27 mouse cellular contexts compared by ENCODE assay signal in genomic region chr11:54899657-54900056, GRCm38 (mm10). TPM values are rescaled to one million over a fixed set of nuclear protein-coding genes. Genes with fewer than 3 reads are reported as not detected.
A peak's percentile ranks its signal among the peaks of the same experiment; 100 is the strongest.
DNase-seq lines count a peak whose midpoint lies in the region; ATAC-seq lines count a peak whose summit lies in the region.
"Had no signal": no experiment of that assay in that cellular context is flagged by ENCODE, and none has a peak within 500 bp of the region (broad histone marks: within the 10 kb centered on the region; RNA-seq: fewer than 3 reads in every experiment).

No protein-coding gene starts in this region.

- no peak overlapping the region for H3K4me2 ChIP-seq in kidney, embryonic 15.5 days
- H3K4me2 ChIP-seq: embryonic facial prominence, embryonic 13.5 days; forebrain, embryonic 12.5 days; forebrain, embryonic 15.5 days; heart, embryonic 13.5 days; hindbrain, embryonic 14.5 days had no signal

- 72% methylated on average over 4 of the region's 4 CpGs for WGBS in kidney, embryonic 15.5 days

- no peak overlapping the region for H3K9ac ChIP-seq in kidney, embryonic 15.5 days
- H3K9ac ChIP-seq: embryonic facial prominence, embryonic 13.5 days; forebrain, embryonic 12.5 days; forebrain, embryonic 15.5 days; heart, embryonic 13.5 days; hindbrain, embryonic 14.5 days had no signal

- peak; percentile 49 for DNase-seq in kidney, adult 18-20 months
- no peak for DNase-seq in kidney, postnatal 10 days
- peak; percentile 38 for DNase-seq in kidney, postnatal 14 days
- DNase-seq in yolk sac, embryonic 10.5 days (ENCODE audit: low spot score), result peak; percentile 73
- DNase-seq in gastrocnemius, adult 18-20 months (ENCODE audit: low spot score), result no peak
- DNase-seq: adrenal gland, adult 8-10 months; adrenal gland, postnatal 25 days; cerebellum, adult 11-12 months; cerebellum, adult 8-10 months; cerebellum, postnatal 10 days; cerebellum, postnatal 36 days; embryo, embryonic 11 days; gastrocnemius, postnatal 10 days; gastrocnemius, postnatal 36 days; heart, adult 2 months; heart, postnatal 14 days; heart, postnatal 4 days had no signal

- no peaks in the 10 kb centered on the region for H3K36me3 ChIP-seq in kidney, embryonic 15.5 days
- H3K36me3 ChIP-seq: embryonic facial prominence, embryonic 10.5 days; embryonic facial prominence, embryonic 13.5 days; forebrain, embryonic 12.5 days; forebrain, embryonic 15.5 days; heart, embryonic 10.5 days; heart, embryonic 13.5 days had no signal

- no peak overlapping the region for H3K27ac ChIP-seq in kidney, embryonic 15.5 days
- H3K27ac ChIP-seq: embryonic facial prominence, embryonic 10.5 days; embryonic facial prominence, embryonic 13.5 days; forebrain, embryonic 12.5 days; forebrain, embryonic 15.5 days; heart, adult 2 months; heart, embryonic 10.5 days; heart, embryonic 13.5 days; hindbrain, embryonic 14.5 days had no signal

- ATAC-seq in kidney, embryonic 15.5 days (replicated peaks; ENCODE audit: low FRiP score), result no peak
- ATAC-seq: activated CD4-positive, CD25-positive, alpha-beta regulatory T cell, adult 4 months; forebrain, embryonic 15.5 days had no signal

- H3K9me3 ChIP-seq in kidney, embryonic 15.5 days (replicated peaks), result no peaks in the 10 kb centered on the region
- H3K9me3 ChIP-seq: embryonic facial prominence, embryonic 10.5 days; embryonic facial prominence, embryonic 13.5 days; forebrain, embryonic 12.5 days; forebrain, embryonic 15.5 days; heart, embryonic 10.5 days; heart, embryonic 13.5 days had no signal

- no peak overlapping the region for H3K4me3 ChIP-seq in kidney, embryonic 15.5 days (replicated peaks)
- H3K4me3 ChIP-seq: embryonic facial prominence, embryonic 10.5 days; embryonic facial prominence, embryonic 13.5 days; erythroblast, embryonic 14.5 days; forebrain, embryonic 12.5 days; forebrain, embryonic 15.5 days; heart, adult 2 months; heart, embryonic 10.5 days; heart, embryonic 13.5 days had no signal

- H3K4me1 ChIP-seq in kidney, embryonic 15.5 days, result peaks cover 23% of the 10 kb centered on the region

- no peaks in the 10 kb centered on the region for H3K27me3 ChIP-seq in kidney, embryonic 15.5 days
- H3K27me3 ChIP-seq: embryonic facial prominence, embryonic 13.5 days; forebrain, embryonic 15.5 days; heart, embryonic 13.5 days had no signal

RNA-seq across cellular contexts. Expression of gene Gpx3, which starts 2.6 kb away (rescaled TPM):
- polyA plus RNA-seq in kidney, embryonic 15.5 days (2015; fragmentation: Nextera tagmentation; extraction: Ambion mirVana), result 156 and 157 TPM in 2 replicates
- total RNA-seq in gastrocnemius, adult 18-20 months (2021), result 100 to 1,000 TPM in 1 of 2 experiments, 10 to 100 TPM in 1; 98.9 to 187 TPM

RNA-seq across cellular contexts. Expression of gene Hint1, which starts 33.5 kb away (rescaled TPM):
- 683 and 778 TPM in 2 replicates for polyA plus RNA-seq in kidney, embryonic 15.5 days (2015; fragmentation: Nextera tagmentation; extraction: Ambion mirVana)
- 100 to 1,000 TPM; 192 to 203 TPM for total RNA-seq in gastrocnemius, adult 18-20 months (2021)

RNA-seq across cellular contexts. Expression of gene Lyrm7, which starts 38.9 kb away (rescaled TPM):
- polyA plus RNA-seq in kidney, embryonic 15.5 days (2015; fragmentation: Nextera tagmentation; extraction: Ambion mirVana), result 5.3 and 8.6 TPM in 2 replicates
- 10 to 100 TPM; 18.6 to 19.1 TPM for total RNA-seq in gastrocnemius, adult 18-20 months (2021)
- polyA plus RNA-seq: erythroblast, embryonic 14.5 days had no signal

Comparison
In these comparisons a context has a peak if more than half of its experiments do, and no peak if none do; other contexts are left out.
1. DNase-seq: peak in kidney, adult 18-20 months (single experiment), kidney, postnatal 14 days (single experiment) and yolk sac, embryonic 10.5 days (single experiment); none in kidney, postnatal 10 days (single experiment) and gastrocnemius, adult 18-20 months (single experiment).